Mouse (Mus musculus): Measurements from ENCODE around the gene Ficd. TPM values are rescaled to one million over a fixed set of nuclear protein-coding genes. Genes with fewer than 3 reads are reported as not detected.

Ficd gene
- total RNA-seq, 2 experiments from 2014 or later: 9.6 to 12.0 TPM

GRCm38 (mm10) chr5:113728691-113729090 is 6.9 kb upstream of the Ficd start:
- no peak for DNase-seq (ENCODE audit: low spot score in 2 of 2)

- DNase-seq (ENCODE audit: low spot score in 2 of 2): no peak
Measured at GRCm38 (mm10) chr5:113730641-113731121, 4.9 kb upstream of the Ficd start.

- DNase-seq (ENCODE audit: low spot score in 2 of 2): no peak
Measured at GRCm38 (mm10) chr5:113731174-113731573, 4.4 kb upstream of the Ficd start.

- DNase-seq (ENCODE audit: low spot score in 2 of 2): peak in 1 of 2 experiments; percentile 58
Measured at GRCm38 (mm10) chr5:113732182-113732581, 3.4 kb upstream of the Ficd start.

- DNase-seq (ENCODE audit: low spot score in 2 of 2): no peak
Measured at GRCm38 (mm10) chr5:113734376-113734775, 1.2 kb upstream of the Ficd start.

- DNase-seq (ENCODE audit: low spot score in 2 of 2): no peak
Measured at GRCm38 (mm10) chr5:113735023-113735344, 619 bp upstream of the Ficd start.

- peak in 1 of 2 experiments; percentile 30 for DNase-seq (ENCODE audit: low spot score in 2 of 2)
Measured at GRCm38 (mm10) chr5:113736113-113736502, 505 bp downstream of the Ficd start.

- no peak for DNase-seq (ENCODE audit: low spot score in 2 of 2)
Measured at GRCm38 (mm10) chr5:113736522-113737164, 1.0 kb downstream of the Ficd start.

GRCm38 (mm10) chr5:113737607-113738237 is 2.1 kb downstream of the Ficd start:
- no peak for DNase-seq (ENCODE audit: low spot score in 2 of 2)

- DNase-seq (ENCODE audit: low spot score in 2 of 2): no peak
Measured at GRCm38 (mm10) chr5:113747629-113748028, 12.0 kb downstream of the Ficd start.

GRCm38 (mm10) chr5:113748556-113749331 is 13.1 kb downstream of the Ficd start:
- no peak for DNase-seq (ENCODE audit: low spot score in 2 of 2)

- DNase-seq (ENCODE audit: low spot score in 2 of 2): no peak
Measured at GRCm38 (mm10) chr5:113751521-113752157, 16.0 kb downstream of the Ficd start.

GRCm38 (mm10) chr5:113755347-113756030 is 19.9 kb downstream of the Ficd start:
- DNase-seq (ENCODE audit: low spot score in 2 of 2): no peak

GRCm38 (mm10) chr5:113761585-113761984 is 26.0 kb downstream of the Ficd start:
- no peak for DNase-seq (ENCODE audit: low spot score in 2 of 2)

GRCm38 (mm10) chr5:113764426-113764825 is 28.8 kb downstream of the Ficd start:
- DNase-seq (ENCODE audit: low spot score in 2 of 2): no peak

- no peak for DNase-seq (ENCODE audit: low spot score in 2 of 2)
Measured at GRCm38 (mm10) chr5:113765641-113766526, 30.3 kb downstream of the Ficd start.

GRCm38 (mm10) chr5:113768806-113769205 is 33.2 kb downstream of the Ficd start:
- DNase-seq (ENCODE audit: low spot score in 2 of 2): no peak

- DNase-seq (ENCODE audit: low spot score in 2 of 2): peak; percentile 91 to 94
Measured at GRCm38 (mm10) chr5:113771213-113772162, 35.9 kb downstream of the Ficd start.

- DNase-seq (ENCODE audit: low spot score in 2 of 2): peak; percentile 91 to 94
Measured at GRCm38 (mm10) chr5:113772450-113772895, 36.9 kb downstream of the Ficd start, which contains the start of the genes Sart3 and Iscu. Sart3 (minus strand) TSS chr5:113772510. Iscu (plus strand) TSS chr5:113772748.
